Mouse (Mus musculus) layer of hippocampus, postnatal 14 days (tissue): ENCODE measurements at regions not wholly inside any gene's neighbourhood (a gene's known extent, or its start where the extent isn't known, plus 50 kb on each side); places are given as distances from the start of the nearest gene placed in this dataset.

Source experiments
- DNase-seq, 2 experiments: peaks; one replicate each; pipeline ENCODE4 v3.0.0; 2021 to 2022; ENCODE audit warnings: low spot score in 2 of 2, mixed read lengths in 1 of 2

DNA sequence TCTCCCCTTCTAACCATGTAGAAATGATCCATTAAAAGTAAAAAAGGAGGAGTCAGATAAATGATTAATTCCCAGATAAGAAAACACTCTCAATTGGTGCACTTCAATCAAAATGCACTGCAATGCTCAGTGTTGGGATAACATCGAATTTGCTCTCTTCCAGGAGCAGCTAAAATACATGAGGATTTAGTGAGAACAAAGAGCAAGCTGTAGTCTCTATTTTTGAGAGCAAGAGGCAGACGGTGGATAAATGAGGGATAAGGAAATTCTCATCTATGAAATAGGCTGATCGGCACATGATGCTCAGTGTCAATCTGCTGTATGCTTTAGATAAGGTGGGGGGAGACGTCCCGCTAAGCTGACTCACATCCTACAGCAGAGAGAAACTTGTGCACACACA is 1254.1 kb downstream of the Fscb start:
- peak in 1 of 2 experiments; percentile 23 for DNase-seq
